Mouse (Mus musculus): ENCODE data around the gene Hoxd11. TPM values are rescaled to one million over a fixed set of nuclear protein-coding genes. Genes with fewer than 3 reads are reported as not detected.
A peak's percentile ranks its signal among the peaks of the same experiment; 100 is the strongest.

Gene Hoxd11
- polyA plus RNA-seq, 1 experiment from 2014 or later = 0.90 TPM

GRCm38 (mm10) chr2:74735851-74736687 is 56.7 kb downstream of the Hoxd11 start:
- no peak overlapping the region for H3K9ac ChIP-seq
- 4% methylated on average over 42 of the region's 42 CpGs for WGBS
- no peak for ATAC-seq (ENCODE audit: insufficient read depth, low FRiP score, low read depth)
- H3K9me3 ChIP-seq = no peaks in the 10 kb centered on the region
- H3K36me3 ChIP-seq = no peaks in the 10 kb centered on the region
- no peak overlapping the region for H3K27ac ChIP-seq
- H3K27me3 ChIP-seq (replicated peaks) = peaks cover 91% of the 10 kb centered on the region
- H3K4me2 ChIP-seq = peak overlapping the region; percentile 36
- peak overlapping the region; percentile 23 for H3K4me3 ChIP-seq (replicated peaks)
- 0 out of 2 replicates have a peak, but pooled peaks cover 6% of the 10 kb centered on the region for H3K4me1 ChIP-seq

MicroRNAs within 50 kb of the gene (microRNA counts, 519-probe panel; counts per million panel counts)
- microRNA mmu-miR-10b = 2,636 counts per million, percentile 64 among the panel's probes with 10 or more counts

Small RNA genes within 50 kb of the gene (microRNA-seq; reads per million reads assigned to microRNA genes)
- gene Gm44463 = not detected
- 4,254 reads per million, percentile 88 among the genes with 10 or more reads in this experiment for gene Mir10b

Other genes starting within 250 kb of the Hoxd11 start
- gene Lnpk, start 100.1 kb upstream of the Hoxd11 start, polyA plus RNA-seq (2015; fragmentation: Nextera tagmentation; extraction: Ambion mirVana) = 20.0 and 20.9 TPM in 2 replicates
- gene Evx2, start 20.0 kb upstream of the Hoxd11 start, polyA plus RNA-seq (2015; fragmentation: Nextera tagmentation; extraction: Ambion mirVana) = not detected in 2 replicates
- gene Hoxd13, start 11.2 kb upstream of the Hoxd11 start, polyA plus RNA-seq (2015; fragmentation: Nextera tagmentation; extraction: Ambion mirVana) = not detected in 2 replicates
- 0.18 TPM in 1 of 2 replicates, not detected in the other for gene Hoxd12, start 4.5 kb upstream of the Hoxd11 start, polyA plus RNA-seq (2015; fragmentation: Nextera tagmentation; extraction: Ambion mirVana)
- gene Hoxd10, start 12.4 kb downstream of the Hoxd11 start, polyA plus RNA-seq (2015; fragmentation: Nextera tagmentation; extraction: Ambion mirVana) = 0.09 and 2.4 TPM in 2 replicates
- gene Hoxd9, start 18.2 kb downstream of the Hoxd11 start, polyA plus RNA-seq (2015; fragmentation: Nextera tagmentation; extraction: Ambion mirVana) = 0.61 and 1.3 TPM in 2 replicates
- gene Hoxd8, start 25.1 kb downstream of the Hoxd11 start, polyA plus RNA-seq (2015; fragmentation: Nextera tagmentation; extraction: Ambion mirVana) = 1.9 and 3.2 TPM in 2 replicates
- gene Hoxd3, start 32.4 kb downstream of the Hoxd11 start, polyA plus RNA-seq (2015; fragmentation: Nextera tagmentation; extraction: Ambion mirVana) = 14.4 and 15.8 TPM in 2 replicates
- gene Hoxd4, start 32.4 kb downstream of the Hoxd11 start, polyA plus RNA-seq (2015; fragmentation: Nextera tagmentation; extraction: Ambion mirVana) = 0.53 and 0.92 TPM in 2 replicates
- gene Gm28230, start 47.2 kb downstream of the Hoxd11 start, polyA plus RNA-seq (2015; fragmentation: Nextera tagmentation; extraction: Ambion mirVana) = not detected in 2 replicates
- gene Hoxd1, start 83.4 kb downstream of the Hoxd11 start, polyA plus RNA-seq (2015; fragmentation: Nextera tagmentation; extraction: Ambion mirVana) = 0.13 TPM in 2 replicates
- gene Mtx2, start 146.2 kb downstream of the Hoxd11 start, polyA plus RNA-seq (2015; fragmentation: Nextera tagmentation; extraction: Ambion mirVana) = 92.5 and 107 TPM in 2 replicates

Measured in stomach, embryonic 15.5 days (tissue).